Mouse (Mus musculus): ENCODE measurements at regions not wholly inside any gene's neighbourhood (a gene's known extent, or its start where the extent isn't known, plus 50 kb on each side); places are given as distances from the start of the nearest gene placed in this dataset.

- Histone ChIP-seq H3K9me3 (ENCODE audit: control insufficient read depth, low read depth, low read length) (no peaks in the 10 kb centered on the region), H3K9ac (replicated peaks; ENCODE audit: low read depth, low read length) (no peak overlapping the region), H3K27me3 (ENCODE audit: control insufficient read depth, insufficient read depth, low read length) (no peaks in the 10 kb centered on the region), H3K36me3 (ENCODE audit: control insufficient read depth, insufficient read depth, low read length) (no peaks in the 10 kb centered on the region), H3K4me2 (replicated peaks; ENCODE audit: low read depth, low read length) (no peak overlapping the region), H3K27ac (ENCODE audit: low read length) (no peak overlapping the region), H3K4me1 (ENCODE audit: control insufficient read depth, insufficient read depth, low read length) (no peaks in the 10 kb centered on the region), H3K4me3 (ENCODE audit: low read depth, low read length) (no peak overlapping the region)
- ATAC-seq (ENCODE audit: insufficient number of reproducible peaks, insufficient read depth, low FRiP score, low read depth), result no peak
- WGBS, result 67% methylated on average over 7 of the region's 7 CpGs
These were observed 267.9 kb upstream of the Veph1 start for GRCm38 (mm10) chr3:66564268-66565245.

GRCm38 (mm10) chr3:66563329-66563728 lies 266.7 kb upstream of the Veph1 start:
- H3K4me2 ChIP-seq (replicated peaks; ENCODE audit: low read depth, low read length), result no peak overlapping the region
- H3K9ac ChIP-seq (replicated peaks; ENCODE audit: low read depth, low read length), result no peak overlapping the region
- ATAC-seq (ENCODE audit: insufficient number of reproducible peaks, insufficient read depth, low FRiP score, low read depth), result no peak
- H3K27ac ChIP-seq (ENCODE audit: low read length), result no peak overlapping the region
- no peaks in the 10 kb centered on the region for H3K27me3 ChIP-seq (ENCODE audit: control insufficient read depth, insufficient read depth, low read length)
- H3K9me3 ChIP-seq (ENCODE audit: control insufficient read depth, low read depth, low read length), result no peaks in the 10 kb centered on the region
- H3K36me3 ChIP-seq (ENCODE audit: control insufficient read depth, insufficient read depth, low read length), result no peaks in the 10 kb centered on the region
- WGBS, result 78% methylated on average over 2 of the region's 2 CpGs
- no peak overlapping the region for H3K4me3 ChIP-seq (ENCODE audit: low read depth, low read length)
- no peaks in the 10 kb centered on the region for H3K4me1 ChIP-seq (ENCODE audit: control insufficient read depth, insufficient read depth, low read length)

GRCm38 (mm10) chr3:66555538-66555937 lies 258.9 kb upstream of the Veph1 start:
- WGBS, result 91% methylated on average over 1 of the region's 1 CpGs
- Histone ChIP-seq H3K4me1 (ENCODE audit: control insufficient read depth, insufficient read depth, low read length) (no peaks in the 10 kb centered on the region), H3K4me2 (replicated peaks; ENCODE audit: low read depth, low read length) (no peak overlapping the region), H3K27me3 (ENCODE audit: control insufficient read depth, insufficient read depth, low read length) (no peaks in the 10 kb centered on the region), H3K4me3 (ENCODE audit: low read depth, low read length) (no peak overlapping the region), H3K9me3 (ENCODE audit: control insufficient read depth, low read depth, low read length) (no peaks in the 10 kb centered on the region), H3K9ac (replicated peaks; ENCODE audit: low read depth, low read length) (no peak overlapping the region), H3K27ac (ENCODE audit: low read length) (no peak overlapping the region), H3K36me3 (ENCODE audit: control insufficient read depth, insufficient read depth, low read length) (no peaks in the 10 kb centered on the region)
- no peak for ATAC-seq (ENCODE audit: insufficient number of reproducible peaks, insufficient read depth, low FRiP score, low read depth)

- Histone ChIP-seq H3K4me1 (ENCODE audit: control insufficient read depth, insufficient read depth, low read length) (no peaks in the 10 kb centered on the region), H3K4me2 (replicated peaks; ENCODE audit: low read depth, low read length) (no peak overlapping the region), H3K27me3 (ENCODE audit: control insufficient read depth, insufficient read depth, low read length) (no peaks in the 10 kb centered on the region), H3K9me3 (ENCODE audit: control insufficient read depth, low read depth, low read length) (no peaks in the 10 kb centered on the region), H3K4me3 (ENCODE audit: low read depth, low read length) (no peak overlapping the region), H3K9ac (replicated peaks; ENCODE audit: low read depth, low read length) (no peak overlapping the region), H3K36me3 (ENCODE audit: control insufficient read depth, insufficient read depth, low read length) (no peaks in the 10 kb centered on the region), H3K27ac (ENCODE audit: low read length) (no peak overlapping the region)
- ATAC-seq (ENCODE audit: insufficient number of reproducible peaks, insufficient read depth, low FRiP score, low read depth), result no peak
These were observed 254.3 kb upstream of the Veph1 start for GRCm38 (mm10) chr3:66550920-66551319.

- no peak overlapping the region for H3K9ac ChIP-seq (replicated peaks; ENCODE audit: low read depth, low read length)
- no peak overlapping the region for H3K4me3 ChIP-seq (ENCODE audit: low read depth, low read length)
- no peaks in the 10 kb centered on the region for H3K36me3 ChIP-seq (ENCODE audit: control insufficient read depth, insufficient read depth, low read length)
- no peak overlapping the region for H3K4me2 ChIP-seq (replicated peaks; ENCODE audit: low read depth, low read length)
- 76% methylated on average over 4 of the region's 4 CpGs for WGBS
- H3K27me3 ChIP-seq (ENCODE audit: control insufficient read depth, insufficient read depth, low read length), result no peaks in the 10 kb centered on the region
- no peak overlapping the region for H3K27ac ChIP-seq (ENCODE audit: low read length)
- H3K9me3 ChIP-seq (ENCODE audit: control insufficient read depth, low read depth, low read length), result no peaks in the 10 kb centered on the region
- no peaks in the 10 kb centered on the region for H3K4me1 ChIP-seq (ENCODE audit: control insufficient read depth, insufficient read depth, low read length)
- no peak for ATAC-seq (ENCODE audit: insufficient number of reproducible peaks, insufficient read depth, low FRiP score, low read depth)
These were observed 249.9 kb upstream of the Veph1 start for GRCm38 (mm10) chr3:66546576-66546975.

- H3K27ac ChIP-seq (ENCODE audit: low read length), result no peak overlapping the region
- H3K4me2 ChIP-seq (replicated peaks; ENCODE audit: low read depth, low read length), result no peak overlapping the region
- ATAC-seq (ENCODE audit: insufficient number of reproducible peaks, insufficient read depth, low FRiP score, low read depth), result no peak
- H3K36me3 ChIP-seq (ENCODE audit: control insufficient read depth, insufficient read depth, low read length), result no peaks in the 10 kb centered on the region
- H3K9me3 ChIP-seq (ENCODE audit: control insufficient read depth, low read depth, low read length), result no peaks in the 10 kb centered on the region
- H3K9ac ChIP-seq (replicated peaks; ENCODE audit: low read depth, low read length), result no peak overlapping the region
- no peaks in the 10 kb centered on the region for H3K4me1 ChIP-seq (ENCODE audit: control insufficient read depth, insufficient read depth, low read length)
- no peak overlapping the region for H3K4me3 ChIP-seq (ENCODE audit: low read depth, low read length)
- WGBS, result 79% methylated on average over 5 of the region's 5 CpGs
- no peaks in the 10 kb centered on the region for H3K27me3 ChIP-seq (ENCODE audit: control insufficient read depth, insufficient read depth, low read length)
These were observed 247.7 kb upstream of the Veph1 start for GRCm38 (mm10) chr3:66544139-66544933.

GRCm38 (mm10) chr3:66542865-66543264 lies 246.2 kb upstream of the Veph1 start:
- ATAC-seq (ENCODE audit: insufficient number of reproducible peaks, insufficient read depth, low FRiP score, low read depth), result no peak
- H3K9me3 ChIP-seq (ENCODE audit: control insufficient read depth, low read depth, low read length), result no peaks in the 10 kb centered on the region
- no peaks in the 10 kb centered on the region for H3K36me3 ChIP-seq (ENCODE audit: control insufficient read depth, insufficient read depth, low read length)
- WGBS, result 64% methylated on average over 3 of the region's 3 CpGs
- H3K4me3 ChIP-seq (ENCODE audit: low read depth, low read length), result no peak overlapping the region
- H3K4me1 ChIP-seq (ENCODE audit: control insufficient read depth, insufficient read depth, low read length), result no peaks in the 10 kb centered on the region
- H3K4me2 ChIP-seq (replicated peaks; ENCODE audit: low read depth, low read length), result no peak overlapping the region
- H3K9ac ChIP-seq (replicated peaks; ENCODE audit: low read depth, low read length), result no peak overlapping the region
- no peak overlapping the region for H3K27ac ChIP-seq (ENCODE audit: low read length)
- no peaks in the 10 kb centered on the region for H3K27me3 ChIP-seq (ENCODE audit: control insufficient read depth, insufficient read depth, low read length)

GRCm38 (mm10) chr3:66537913-66538312 lies 241.3 kb upstream of the Veph1 start:
- 69% methylated on average over 7 of the region's 7 CpGs for WGBS
- Histone ChIP-seq H3K36me3 (ENCODE audit: control insufficient read depth, insufficient read depth, low read length) (no peaks in the 10 kb centered on the region), H3K27me3 (ENCODE audit: control insufficient read depth, insufficient read depth, low read length) (no peaks in the 10 kb centered on the region), H3K9me3 (ENCODE audit: control insufficient read depth, low read depth, low read length) (no peaks in the 10 kb centered on the region), H3K27ac (ENCODE audit: low read length) (no peak overlapping the region), H3K4me2 (replicated peaks; ENCODE audit: low read depth, low read length) (no peak overlapping the region), H3K4me3 (ENCODE audit: low read depth, low read length) (no peak overlapping the region), H3K4me1 (ENCODE audit: control insufficient read depth, insufficient read depth, low read length) (no peaks in the 10 kb centered on the region), H3K9ac (replicated peaks; ENCODE audit: low read depth, low read length) (no peak overlapping the region)
- no peak for ATAC-seq (ENCODE audit: insufficient number of reproducible peaks, insufficient read depth, low FRiP score, low read depth)
